Mouse (Mus musculus): ENCODE data around the gene Tnfrsf8.

Tnfrsf8 gene

GRCm38 (mm10) chr4:145219240-145219985, 95.6 kb downstream of the Tnfrsf8 start:
- in situ Hi-C loops (cut with MboI; ENCODE audit: low pct_unique_long_range_greater_than_20kb in 1 of 2, low sequenced_read_pairs in 2 of 2, unreplicated experiment in 1 of 2), result loop anchor here (5.0 to 25.0 kb wide), 2 partner anchors 53 to 268 kb away; no protein-coding TSS in a partner anchor

- in situ Hi-C loops (cut with MboI; ENCODE audit: low pct_unique_long_range_greater_than_20kb in 1 of 2, low sequenced_read_pairs in 2 of 2, unreplicated experiment in 1 of 2), result loop anchor here (5.0 to 25.0 kb wide), 2 partner anchors 54 to 269 kb away; no protein-coding TSS in a partner anchor
These were observed 97.1 kb downstream of the Tnfrsf8 start for GRCm38 (mm10) chr4:145217837-145218236.
